Mouse (Mus musculus) left cerebral cortex, adult 11 months (tissue): ENCODE measurements around the gene Akt1s1.

Source experiments
- DNase-seq: peaks from one replicate; pipeline ENCODE4 v3.0.0; 2022; ENCODE audit warnings: low spot score

Akt1s1 gene

GRCm38 (mm10) chr7:44853596-44854355 is 5.0 kb downstream of the Akt1s1 start:
- DNase-seq, result no peak

- DNase-seq, result no peak
Measured at GRCm38 (mm10) chr7:44854356-44855031, 5.7 kb downstream of the Akt1s1 start.

GRCm38 (mm10) chr7:44855036-44855435 is 6.2 kb downstream of the Akt1s1 start:
- no peak for DNase-seq

GRCm38 (mm10) chr7:44856265-44856916 is 7.6 kb downstream of the Akt1s1 start:
- no peak for DNase-seq

- peak; percentile 91 for DNase-seq
Measured at GRCm38 (mm10) chr7:44857042-44857552, 8.3 kb downstream of the Akt1s1 start, which contains the start of gene Pnkp. Gene Pnkp (plus strand): TSS chr7:44857139.

GRCm38 (mm10) chr7:44857905-44858304 is 9.1 kb downstream of the Akt1s1 start:
- DNase-seq, result no peak

- no peak for DNase-seq
Measured at GRCm38 (mm10) chr7:44859896-44860295, 11.1 kb downstream of the Akt1s1 start.

GRCm38 (mm10) chr7:44860576-44861428 is 12.0 kb downstream of the Akt1s1 start:
- DNase-seq, result no peak

GRCm38 (mm10) chr7:44861429-44861816 is 12.6 kb downstream of the Akt1s1 start:
- DNase-seq, result no peak

- no peak for DNase-seq
Measured at GRCm38 (mm10) chr7:44862434-44862833, 13.6 kb downstream of the Akt1s1 start.

- no peak for DNase-seq
Measured at GRCm38 (mm10) chr7:44863210-44863609, 14.4 kb downstream of the Akt1s1 start.

- no peak for DNase-seq
Measured at GRCm38 (mm10) chr7:44863982-44864494, 15.2 kb downstream of the Akt1s1 start.

- no peak for DNase-seq
Measured at GRCm38 (mm10) chr7:44864595-44865542, 16.1 kb downstream of the Akt1s1 start.

- DNase-seq, result no peak
Measured at GRCm38 (mm10) chr7:44866276-44867009, 17.7 kb downstream of the Akt1s1 start.

- no peak for DNase-seq
Measured at GRCm38 (mm10) chr7:44867010-44867702, 18.4 kb downstream of the Akt1s1 start.

- no peak for DNase-seq
Measured at GRCm38 (mm10) chr7:44867802-44868201, 19.0 kb downstream of the Akt1s1 start.

- DNase-seq, result no peak
Measured at GRCm38 (mm10) chr7:44868465-44868864, 19.7 kb downstream of the Akt1s1 start.

- no peak for DNase-seq
Measured at GRCm38 (mm10) chr7:44868919-44869696, 20.3 kb downstream of the Akt1s1 start.
